In genomic region chr13:115880616-115881015, GRCm38 (mm10) we compare ENCODE assay signal across 12 mouse cellular contexts.
"Had no signal": no experiment of that assay in that cellular context is flagged by ENCODE, and none has a peak within 500 bp of the region (broad histone marks: within the 10 kb centered on the region; RNA-seq: fewer than 3 reads in every experiment).

No protein-coding gene starts in this region.

- DNase-seq: kidney, adult 8-10 months; kidney, postnatal 25 days; layer of hippocampus, postnatal 36 days; liver; liver, embryonic 13.5 days; liver, postnatal 0 days; lung, postnatal 36 days; midbrain, embryonic 14.5 days; thymus, postnatal 4 days had no signal

- H3K4me1 ChIP-seq: liver, embryonic 13.5 days; lung, embryonic 15.5 days; neural tube, embryonic 12.5 days had no signal

- H3K4me2 ChIP-seq: liver, embryonic 13.5 days; lung, embryonic 15.5 days; neural tube, embryonic 12.5 days had no signal

- H3K27ac ChIP-seq: liver, embryonic 13.5 days; lung, embryonic 15.5 days; neural tube, embryonic 12.5 days; stomach, postnatal 0 days had no signal

- ATAC-seq: liver, postnatal 0 days had no signal

- H3K36me3 ChIP-seq: liver, embryonic 13.5 days; lung, embryonic 15.5 days; neural tube, embryonic 12.5 days had no signal

- H3K9ac ChIP-seq: liver, embryonic 13.5 days; liver, postnatal 0 days; lung, embryonic 15.5 days; neural tube, embryonic 12.5 days had no signal

- H3K27me3 ChIP-seq: liver, embryonic 13.5 days; lung, embryonic 15.5 days; neural tube, embryonic 12.5 days had no signal

- H3K9me3 ChIP-seq: liver, embryonic 13.5 days; lung, embryonic 15.5 days; neural tube, embryonic 12.5 days had no signal

- H3K4me3 ChIP-seq: liver, embryonic 13.5 days; lung, embryonic 15.5 days; neural tube, embryonic 12.5 days had no signal
